Mouse (Mus musculus) heart, postnatal 10 days (tissue): ENCODE results near the gene Fign. TPM values are rescaled to one million over a fixed set of nuclear protein-coding genes. Genes with fewer than 3 reads are reported as not detected.

ENCODE experiments used
- DNase-seq, 2 experiments: peaks; one replicate each; pipeline ENCODE4 v3.0.0; 2021
- intact Hi-C: fragments of 180-260 bp; cut with DNase I; formaldehyde crosslinking; loops from one replicate; pipeline ENCODE4 v1.15.1; 2025
- total RNA-seq, 2 experiments: library from RNA; stranded (reverse); gene quantifications; 2 replicates each; pipeline ENCODE4 v1.2.3; 2021

The Fign gene
- total RNA-seq = 10 to 100 TPM in 1 of 2 experiments, 1 to 10 TPM in 1; 7.9 to 12.4 TPM

GRCm38 (mm10) chr2:64097937-64098617 lies at the start of gene Fign:
Fign (minus strand) TSS chr2:64098038.
- intact Hi-C loops = loop anchor here (2.0 to 5.0 kb wide), 3 partner anchors 27 to 396 kb away; no protein-coding TSS in a partner anchor

GRCm38 (mm10) chr2:64133597-64133996 lies 35.8 kb upstream of the Fign start:
- intact Hi-C loops = no loop called here
- no peak for DNase-seq

More at GRCm38 (mm10) chr2:64097937-64098617, at the start of gene Fign:
- peak; percentile 88 to 89 for DNase-seq

GRCm38 (mm10) chr2:64120495-64120894 lies 22.7 kb upstream of the Fign start:
- intact Hi-C loops = no loop called here

GRCm38 (mm10) chr2:64116613-64117012 lies 18.8 kb upstream of the Fign start:
- intact Hi-C loops = no loop called here
- DNase-seq = no peak

More at GRCm38 (mm10) chr2:64120495-64120894, 22.7 kb upstream of the Fign start:
- DNase-seq = no peak

GRCm38 (mm10) chr2:64111133-64111532 lies 13.3 kb upstream of the Fign start:
- intact Hi-C loops = no loop called here

GRCm38 (mm10) chr2:64109860-64110259 lies 12.0 kb upstream of the Fign start:
- intact Hi-C loops = no loop called here

More at GRCm38 (mm10) chr2:64111133-64111532, 13.3 kb upstream of the Fign start:
- no peak for DNase-seq

GRCm38 (mm10) chr2:64108040-64108439 lies 10.2 kb upstream of the Fign start:
- intact Hi-C loops = no loop called here
- no peak for DNase-seq

More at GRCm38 (mm10) chr2:64109860-64110259, 12.0 kb upstream of the Fign start:
- no peak for DNase-seq

- intact Hi-C loops = loop anchor here (5.0 kb wide), 2 partner anchors 116 to 396 kb away; no protein-coding TSS in a partner anchor
These were observed 931 bp upstream of the Fign start for GRCm38 (mm10) chr2:64098618-64099320.

GRCm38 (mm10) chr2:64096721-64097411 lies 972 bp downstream of the Fign start:
- intact Hi-C loops = loop anchor here (2.0 to 5.0 kb wide), 3 partner anchors 26 to 395 kb away; no protein-coding TSS in a partner anchor
- peak in 1 of 2 experiments; percentile 38 for DNase-seq

More at GRCm38 (mm10) chr2:64098618-64099320, 931 bp upstream of the Fign start:
- DNase-seq = peak in 1 of 2 experiments; percentile 68

- intact Hi-C loops = loop anchor here (2.0 to 5.0 kb wide), 3 partner anchors 25 to 394 kb away; no protein-coding TSS in a partner anchor
- no peak for DNase-seq
These were observed 1.7 kb downstream of the Fign start for GRCm38 (mm10) chr2:64096176-64096575.

GRCm38 (mm10) chr2:64095561-64095960 lies 2.3 kb downstream of the Fign start:
- peak in 1 of 2 experiments; percentile 50 for DNase-seq
- intact Hi-C loops = loop anchor here (5.0 kb wide), 2 partner anchors 113 to 393 kb away; no protein-coding TSS in a partner anchor

GRCm38 (mm10) chr2:64093087-64093486 lies 4.8 kb downstream of the Fign start:
- DNase-seq = no peak
- intact Hi-C loops = no loop called here

GRCm38 (mm10) chr2:64083853-64084427 lies 13.9 kb downstream of the Fign start:
- no peak for DNase-seq
- intact Hi-C loops = loop anchor here (5.0 kb wide), 1 partner anchor 382 kb away; no protein-coding TSS in a partner anchor

GRCm38 (mm10) chr2:64079765-64080164 lies 18.1 kb downstream of the Fign start:
- DNase-seq = no peak
- intact Hi-C loops = loop anchor here (5.0 to 10.0 kb wide), 2 partner anchors 245 to 377 kb away; no protein-coding TSS in a partner anchor

GRCm38 (mm10) chr2:64078551-64078950 lies 19.3 kb downstream of the Fign start:
- intact Hi-C loops = loop anchor here (10.0 kb wide), 1 partner anchor 244 kb away; no protein-coding TSS in a partner anchor
- DNase-seq = no peak

- intact Hi-C loops = loop anchor here (10.0 kb wide), 1 partner anchor 243 kb away; no protein-coding TSS in a partner anchor
- DNase-seq = no peak
These were observed 20.0 kb downstream of the Fign start for GRCm38 (mm10) chr2:64077846-64078245.

GRCm38 (mm10) chr2:64075873-64076272 lies 22.0 kb downstream of the Fign start:
- no peak for DNase-seq
- intact Hi-C loops = loop anchor here (10.0 kb wide), 1 partner anchor 241 kb away; no protein-coding TSS in a partner anchor

- DNase-seq = no peak
- intact Hi-C loops = loop anchor here (10.0 kb wide), 1 partner anchor 240 kb away; no protein-coding TSS in a partner anchor
These were observed 23.0 kb downstream of the Fign start for GRCm38 (mm10) chr2:64074602-64075389.

GRCm38 (mm10) chr2:64072158-64072557 lies 25.7 kb downstream of the Fign start:
- intact Hi-C loops = loop anchor here (10.0 kb wide), 1 partner anchor 237 kb away; no protein-coding TSS in a partner anchor
- DNase-seq = no peak
